Mouse (Mus musculus) erythroblast, embryonic 14.5 days (primary cell): ENCODE measurements around the gene Sesn1. TPM values are rescaled to one million over a fixed set of nuclear protein-coding genes. Genes with fewer than 3 reads are reported as not detected.

Experiments used
- H3K27me3 ChIP-seq: 2 replicates; pipeline ENCODE4 v1.6.1; 2012; ENCODE audit warnings: inconsistent platforms; ENCODE audit not compliant: control insufficient read depth
- H3K36me3 ChIP-seq: 2 replicates; pipeline ENCODE4 v1.6.1; 2012; ENCODE audit warnings: mild to moderate bottlenecking, inconsistent platforms; ENCODE audit not compliant: control insufficient read depth
- H3K4me1 ChIP-seq: 2 replicates; pipeline ENCODE4 v1.6.1; 2012; ENCODE audit warnings: inconsistent platforms; ENCODE audit not compliant: control insufficient read depth
- H3K4me3 ChIP-seq: replicated peaks from 2 replicates; pipeline ENCODE3; 2012; ENCODE audit warnings: moderate library complexity, mild to moderate bottlenecking, inconsistent platforms
- H3K9me3 ChIP-seq: 2 replicates; pipeline ENCODE4 v1.6.1; 2012; ENCODE audit warnings: low read length, inconsistent platforms, mixed read lengths; ENCODE audit not compliant: control insufficient read depth
- GATA1 ChIP-seq: IDR thresholded peaks from 2 replicates; pipeline ENCODE4 v1.6.1; 2012; ENCODE audit warnings: low read length, inconsistent platforms, mixed read lengths
- TAL1 ChIP-seq: IDR thresholded peaks from 3 replicates; pipeline ENCODE4 v1.6.1; 2012; ENCODE audit warnings: low read length, inconsistent platforms, mixed read lengths
- polyA plus RNA-seq: library from polyadenylated mRNA; stranded (reverse); fragments of >175 nt; gene quantifications from 2 replicates; pipeline ENCODE4 v1.2.3, GENCODE M21; 2012

Gene Sesn1
- polyA plus RNA-seq, 1 experiment = 0.38 TPM

GRCm38 (mm10) chr10:41952850-41953527 is 143.3 kb downstream of the Sesn1 start:
- Histone ChIP-seq H3K4me3 (no peak overlapping the region), H3K27me3 (no peaks in the 10 kb centered on the region), H3K36me3 (no peaks in the 10 kb centered on the region), H3K4me1 (peaks cover 6% of the 10 kb centered on the region; the same call in 1 of the 2 replicates), H3K9me3 (no peaks in the 10 kb centered on the region)
- TF ChIP-seq TAL1 = no peak
- no peak for TF ChIP-seq GATA1

GRCm38 (mm10) chr10:41953528-41953864 is 143.8 kb downstream of the Sesn1 start:
- Histone ChIP-seq H3K4me3 (no peak overlapping the region), H3K9me3 (no peaks in the 10 kb centered on the region), H3K27me3 (no peaks in the 10 kb centered on the region), H3K36me3 (no peaks in the 10 kb centered on the region), H3K4me1 (peaks cover 6% of the 10 kb centered on the region; the same call in 1 of the 2 replicates)
- no peak for TF ChIP-seq GATA1
- no peak for TF ChIP-seq TAL1

- H3K36me3 ChIP-seq = no peaks in the 10 kb centered on the region
- no peaks in the 10 kb centered on the region for H3K27me3 ChIP-seq
- H3K9me3 ChIP-seq = no peaks in the 10 kb centered on the region
- no peak for TF ChIP-seq GATA1
- no peak overlapping the region for H3K4me3 ChIP-seq
- peaks cover 6% of the 10 kb centered on the region; the same call in 1 of the 2 replicates for H3K4me1 ChIP-seq
Observed at GRCm38 (mm10) chr10:41957421-41958225, 147.9 kb downstream of the Sesn1 start.

Other genes starting within 250 kb of the Sesn1 start
- gene Ccdc162, start 93.3 kb upstream of the Sesn1 start, polyA plus RNA-seq = not detected in 2 replicates
- 0.06 and 0.10 TPM in 2 replicates for gene Cep57l1, start 64 bp upstream of the Sesn1 start, polyA plus RNA-seq
- gene Armc2, start 208.5 kb downstream of the Sesn1 start, polyA plus RNA-seq = not detected in 2 replicates